Mouse (Mus musculus): Measurements from ENCODE around the gene Magt1.
A peak's percentile ranks its signal among the peaks of the same experiment; 100 is the strongest.
"Not testable (repeated sequence)": the region's sequence is repeated elsewhere in the genome, so short reads cannot be mapped to it uniquely, and the experiment has no call there.

Gene Magt1

GRCm38 (mm10) chrX:105946357-105946756 lies 65.3 kb downstream of the Magt1 start:
- no peak for DNase-seq

DNA sequence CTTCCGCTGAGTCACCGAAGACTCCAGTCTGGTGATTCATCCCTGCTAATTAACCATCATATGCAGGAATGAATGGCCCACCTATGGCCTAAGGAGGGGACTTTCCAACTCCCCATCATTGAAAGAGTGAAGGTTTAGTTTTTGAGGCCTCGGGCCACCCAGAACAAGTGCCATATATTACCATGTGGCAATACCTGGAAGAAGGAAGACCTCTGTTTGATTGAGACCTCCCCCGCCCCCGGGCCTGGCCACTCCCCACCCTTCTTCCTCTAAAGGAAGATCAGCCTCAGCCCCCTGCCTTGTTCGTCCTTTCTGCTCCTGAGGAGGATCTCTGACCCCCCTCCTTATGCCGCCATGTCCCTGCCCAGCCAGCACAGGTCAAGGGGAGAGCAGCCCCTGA lies 72.5 kb downstream of the Magt1 start:
- DNase-seq, result no peak

- no peak for DNase-seq
These were observed 74.0 kb downstream of the Magt1 start for GRCm38 (mm10) chrX:105937736-105938135.

DNA sequence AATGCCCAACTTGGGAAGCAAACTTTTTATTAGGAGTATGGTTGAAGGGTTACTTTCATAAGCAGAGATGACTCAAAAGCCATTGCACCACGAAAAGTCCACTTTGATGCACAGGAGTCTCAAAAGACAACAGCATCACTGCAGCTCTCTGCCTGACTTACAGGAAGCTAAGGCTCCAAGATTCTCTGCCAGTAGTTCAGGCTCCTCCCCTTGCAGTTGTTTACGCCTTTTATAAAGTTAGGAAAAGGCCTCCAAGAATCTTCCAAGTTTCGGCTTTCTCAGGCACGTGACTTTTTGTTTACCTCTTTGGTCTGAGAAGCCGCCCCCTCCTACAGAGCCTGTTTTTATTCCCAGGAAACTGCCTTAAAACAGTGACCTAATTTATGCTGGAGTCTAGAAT lies 77.4 kb downstream of the Magt1 start:
- no peak for DNase-seq

GRCm38 (mm10) chrX:105929478-105930038 lies 82.1 kb downstream of the Magt1 start:
- no peak for DNase-seq

DNA sequence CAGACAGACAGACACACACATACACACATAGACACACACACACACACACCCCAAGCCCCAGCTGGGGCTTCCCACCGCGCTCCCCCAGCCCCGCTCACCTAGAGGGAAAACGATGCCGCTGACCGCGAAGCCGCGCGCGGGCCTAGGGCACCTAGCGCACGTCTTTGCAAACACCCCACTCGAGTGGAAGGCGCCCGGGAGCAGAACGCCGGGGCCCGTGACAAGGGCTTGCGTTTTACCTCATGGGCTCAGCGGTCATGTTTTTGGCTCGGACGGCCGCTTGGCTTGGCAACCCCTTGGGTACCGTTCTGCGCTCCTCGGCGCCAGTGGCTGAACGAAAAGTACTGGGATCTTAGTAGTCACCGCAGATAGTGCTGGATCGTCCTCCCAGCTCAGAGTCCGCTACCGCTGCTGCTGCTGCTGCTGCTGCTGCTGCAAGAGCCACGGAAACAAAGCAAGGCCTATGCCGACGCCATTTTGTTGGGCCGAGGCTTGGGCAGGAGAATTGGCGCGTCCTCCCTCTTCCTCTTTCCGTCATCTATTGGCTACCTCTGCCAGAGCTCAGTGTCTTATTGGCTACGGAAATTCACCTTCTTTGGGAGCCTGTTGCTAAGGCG lies 82.7 kb downstream of the Magt1 start, which contains the start of gene Atrx:
Gene Atrx, minus strand, starts transcription at position 543 of the 617 bp plus-strand sequence.
- peak; percentile 91 for DNase-seq

DNA sequence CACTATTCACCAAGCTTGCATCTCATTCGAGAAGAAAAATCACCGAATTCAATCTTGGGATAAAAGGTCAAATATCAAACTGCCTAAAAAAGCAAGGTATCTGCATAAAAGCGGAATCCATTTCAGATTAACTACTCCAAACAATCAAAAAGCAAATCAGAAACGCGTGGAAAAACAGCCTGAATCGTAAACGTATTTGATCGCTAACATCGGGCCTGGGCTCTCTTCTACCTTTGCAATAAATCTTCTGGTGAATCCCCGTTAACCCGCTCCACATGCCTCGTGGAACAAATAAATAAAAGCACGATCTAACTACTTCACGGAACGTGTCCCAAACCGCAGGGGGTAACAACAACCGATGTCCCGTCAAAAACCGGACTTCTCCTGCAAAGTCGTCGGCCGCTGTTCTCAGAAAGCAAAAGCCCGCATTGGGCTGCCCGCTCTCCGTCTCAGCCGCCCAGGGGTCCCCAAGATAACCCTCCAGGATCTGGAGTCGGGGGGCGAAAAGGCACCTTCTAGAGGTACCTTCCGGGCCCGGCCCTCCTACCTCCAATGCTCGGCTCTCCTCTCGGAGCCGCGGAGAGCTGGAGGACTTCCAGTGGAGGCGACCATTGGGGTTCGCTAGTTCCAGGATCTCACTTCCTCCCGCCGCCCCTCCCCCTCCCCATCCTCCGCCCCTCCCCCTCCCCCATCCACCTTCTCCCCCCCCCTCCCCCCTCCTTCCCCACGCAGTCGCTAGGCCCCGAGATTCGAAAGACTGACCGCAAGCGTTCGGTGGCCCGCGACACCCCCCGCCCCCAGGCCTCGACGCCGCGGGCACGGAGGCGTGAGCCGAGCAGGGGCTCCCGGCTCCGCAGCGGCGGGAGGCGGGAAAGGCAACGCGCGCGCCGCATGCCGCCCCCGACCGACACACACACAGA lies 83.5 kb downstream of the Magt1 start:
- DNase-seq, result peak; percentile 63

GRCm38 (mm10) chrX:105926121-105926735 lies 85.5 kb downstream of the Magt1 start:
- no peak for DNase-seq

GRCm38 (mm10) chrX:105924326-105925070 lies 87.2 kb downstream of the Magt1 start:
- no peak for DNase-seq

GRCm38 (mm10) chrX:105923896-105924295 lies 87.8 kb downstream of the Magt1 start:
- DNase-seq, result no peak

GRCm38 (mm10) chrX:105922986-105923385 lies 88.7 kb downstream of the Magt1 start:
- not testable (repeated sequence) for DNase-seq

DNA sequence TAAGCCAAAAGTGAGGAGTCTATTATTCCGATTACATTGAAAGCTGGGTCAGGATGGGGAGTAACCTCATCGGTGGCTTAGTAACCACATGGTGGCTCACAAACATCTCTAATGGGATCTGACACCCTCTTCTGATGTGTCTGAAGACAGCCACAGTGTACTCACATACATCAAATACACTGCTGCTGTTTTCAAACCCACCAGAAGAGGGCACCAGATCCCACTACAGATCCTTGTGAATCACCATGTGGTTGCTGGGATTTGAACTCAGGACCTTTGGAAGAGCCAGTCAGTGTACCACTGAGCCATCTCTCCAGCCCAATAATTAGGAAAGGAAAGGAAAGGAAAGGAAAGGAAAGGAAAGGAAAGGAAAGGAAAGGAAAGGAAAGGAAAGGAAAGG lies 90.3 kb downstream of the Magt1 start:
- DNase-seq, result peak; percentile 26
